Mouse (Mus musculus): Measurements from ENCODE around the gene Hist1h1d. TPM values are rescaled to one million over a fixed set of nuclear protein-coding genes. Genes with fewer than 3 reads are reported as not detected.
A peak's percentile ranks its signal among the peaks of the same experiment; 100 is the strongest.
"Not testable (repeated sequence)": the region's sequence is repeated elsewhere in the genome, so short reads cannot be mapped to it uniquely, and the experiment has no call there.

The Hist1h1d gene
- polyA plus RNA-seq, 1 experiment from 2014 or later, result 0.66 TPM

GRCm38 (mm10) chr13:23571504-23572217 is 18.6 kb downstream of the Hist1h1d start:
- not testable (repeated sequence) for H3K9me3 ChIP-seq (replicated peaks); H3K36me3 ChIP-seq; H3K27me3 ChIP-seq; ATAC-seq (replicated peaks; ENCODE audit: low FRiP score)
- WGBS, result under 1% methylated on average over 15 of the region's 34 CpGs
- peak overlapping the region; percentile 98 for H3K27ac ChIP-seq
- H3K4me2 ChIP-seq, result peak overlapping the region; percentile 68
- peak overlapping the region; percentile 63 for H3K9ac ChIP-seq
- H3K4me3 ChIP-seq (replicated peaks), result peak overlapping the region; percentile 53
- peaks cover 18% of the 10 kb centered on the region; the same call in 1 of the 2 replicates for H3K4me1 ChIP-seq

- Histone ChIP-seq H3K27ac (peak overlapping the region; percentile 98), H3K4me1 (peaks cover 26% of the 10 kb centered on the region), H3K36me3 (no peaks in the 10 kb centered on the region), H3K9ac (peak overlapping the region; percentile 63), H3K4me2 (peak overlapping the region; percentile 68), H3K27me3 (no peaks in the 10 kb centered on the region), H3K4me3 (replicated peaks) (peak overlapping the region; percentile 53), H3K9me3 (replicated peaks) (no peaks in the 10 kb centered on the region)
- 21% methylated on average over 2 of the region's 2 CpGs for WGBS
- ATAC-seq (replicated peaks; ENCODE audit: low FRiP score), result no peak
Observed at GRCm38 (mm10) chr13:23572218-23573033, 19.4 kb downstream of the Hist1h1d start.

GRCm38 (mm10) chr13:23573034-23573897 is 20.2 kb downstream of the Hist1h1d start:
- H3K27ac ChIP-seq, result peak overlapping the region; percentile 98
- not testable (repeated sequence) for H3K36me3 ChIP-seq; H3K27me3 ChIP-seq; H3K9me3 ChIP-seq (replicated peaks); ATAC-seq (replicated peaks; ENCODE audit: low FRiP score)
- H3K4me3 ChIP-seq (replicated peaks), result peak overlapping the region; percentile 53
- 7% methylated on average over 20 of the region's 20 CpGs for WGBS
- H3K9ac ChIP-seq, result peak overlapping the region; percentile 63
- peak overlapping the region; percentile 68 for H3K4me2 ChIP-seq
- peaks cover 26% of the 10 kb centered on the region for H3K4me1 ChIP-seq

GRCm38 (mm10) chr13:23573898-23574524 is 20.9 kb downstream of the Hist1h1d start, which contains the start of the genes Hist1h2bf and Hist1h2ad:
Hist1h2bf (minus strand) TSS chr13:23574196.
Hist1h2ad (plus strand) TSS chr13:23574381.
- not testable (repeated sequence) for H3K27me3 ChIP-seq; H3K36me3 ChIP-seq; H3K9me3 ChIP-seq (replicated peaks)
- H3K27ac ChIP-seq, result peak within 1 kb of the TSS; percentile 98
- WGBS, result under 1% methylated on average over 42 of the region's 42 CpGs
- peak within 1 kb of the TSS; percentile 68 for H3K4me2 ChIP-seq
- H3K4me1 ChIP-seq, result peaks cover 26% of the 10 kb centered on the region
- peak within 1 kb of the TSS; percentile 63 for H3K9ac ChIP-seq
- peak; percentile 93 for ATAC-seq (replicated peaks; ENCODE audit: low FRiP score)
- H3K4me3 ChIP-seq (replicated peaks), result peak within 1 kb of the TSS; percentile 53

GRCm38 (mm10) chr13:23574546-23575170 is 21.6 kb downstream of the Hist1h1d start:
- WGBS, result 0% methylated on average over 16 of the region's 39 CpGs

GRCm38 (mm10) chr13:23575271-23575851 is 22.3 kb downstream of the Hist1h1d start, which contains the start of gene Hist1h3d:
Hist1h3d (plus strand) TSS chr13:23575763.
- ATAC-seq (replicated peaks; ENCODE audit: low FRiP score), result peak; percentile 55
- H3K4me1 ChIP-seq, result peaks cover 19% of the 10 kb centered on the region
- no peaks in the 10 kb centered on the region for H3K9me3 ChIP-seq (replicated peaks)
- peak within 1 kb of the TSS; percentile 51 for H3K4me3 ChIP-seq (replicated peaks)
- H3K4me2 ChIP-seq, result peak within 1 kb of the TSS; percentile 68
- H3K36me3 ChIP-seq, result no peaks in the 10 kb centered on the region
- WGBS, result under 1% methylated on average over 18 of the region's 18 CpGs
- H3K27me3 ChIP-seq, result no peaks in the 10 kb centered on the region
- H3K27ac ChIP-seq, result peak within 1 kb of the TSS; percentile 93
- peak within 1 kb of the TSS; percentile 67 for H3K9ac ChIP-seq

More at GRCm38 (mm10) chr13:23574546-23575170, 21.6 kb downstream of the Hist1h1d start:
- not testable (repeated sequence) for ATAC-seq (replicated peaks; ENCODE audit: low FRiP score); H3K27me3 ChIP-seq; H3K36me3 ChIP-seq; H3K9me3 ChIP-seq (replicated peaks)
- H3K9ac ChIP-seq, result 0 out of 2 replicates have a peak overlapping the region, but pooled peaks have one; percentile 38
- peak overlapping the region; percentile 98 for H3K27ac ChIP-seq
- peak overlapping the region; percentile 68 for H3K4me2 ChIP-seq
- H3K4me1 ChIP-seq, result peaks cover 23% of the 10 kb centered on the region
- peak overlapping the region; percentile 51 for H3K4me3 ChIP-seq (replicated peaks)

- not testable (repeated sequence) for H3K27me3 ChIP-seq; ATAC-seq (replicated peaks; ENCODE audit: low FRiP score); H3K9me3 ChIP-seq (replicated peaks); H3K36me3 ChIP-seq
- 2% methylated on average over 11 of the region's 40 CpGs for WGBS
- peak overlapping the region; percentile 67 for H3K9ac ChIP-seq
- H3K27ac ChIP-seq, result peak overlapping the region; percentile 92
- H3K4me2 ChIP-seq, result peak overlapping the region; percentile 68
- H3K4me1 ChIP-seq, result peaks cover 19% of the 10 kb centered on the region
- H3K4me3 ChIP-seq (replicated peaks), result peak overlapping the region; percentile 51
Observed at GRCm38 (mm10) chr13:23575864-23576313, 22.8 kb downstream of the Hist1h1d start.

GRCm38 (mm10) chr13:23576351-23576881 is 23.4 kb downstream of the Hist1h1d start:
- Histone ChIP-seq H3K36me3 (no peaks in the 10 kb centered on the region), H3K27ac (peak overlapping the region; percentile 92), H3K9ac (peak overlapping the region; percentile 67), H3K4me1 (peaks cover 19% of the 10 kb centered on the region), H3K4me3 (replicated peaks) (peak overlapping the region; percentile 51), H3K4me2 (peak overlapping the region; percentile 68), H3K9me3 (replicated peaks) (no peaks in the 10 kb centered on the region), H3K27me3 (no peaks in the 10 kb centered on the region)
- ATAC-seq (replicated peaks; ENCODE audit: low FRiP score), result no peak
- 7% methylated on average over 7 of the region's 7 CpGs for WGBS

GRCm38 (mm10) chr13:23576906-23577639 is 24.0 kb downstream of the Hist1h1d start:
- no peaks in the 10 kb centered on the region for H3K9me3 ChIP-seq (replicated peaks)
- peak overlapping the region; percentile 68 for H3K4me2 ChIP-seq
- H3K27me3 ChIP-seq, result no peaks in the 10 kb centered on the region
- ATAC-seq (replicated peaks; ENCODE audit: low FRiP score), result no peak
- peak overlapping the region; percentile 51 for H3K4me3 ChIP-seq (replicated peaks)
- H3K4me1 ChIP-seq, result peaks cover 22% of the 10 kb centered on the region
- peak overlapping the region; percentile 67 for H3K9ac ChIP-seq
- no peaks in the 10 kb centered on the region for H3K36me3 ChIP-seq
- peak overlapping the region; percentile 92 for H3K27ac ChIP-seq
- WGBS, result 42% methylated on average over 6 of the region's 6 CpGs

GRCm38 (mm10) chr13:23577835-23578234 is 24.8 kb downstream of the Hist1h1d start:
- Histone ChIP-seq H3K4me3 (replicated peaks) (no peak overlapping the region), H3K36me3 (no peaks in the 10 kb centered on the region), H3K4me2 (no peak overlapping the region), H3K27ac (no peak overlapping the region), H3K9ac (no peak overlapping the region), H3K4me1 (peaks cover 25% of the 10 kb centered on the region), H3K27me3 (no peaks in the 10 kb centered on the region), H3K9me3 (replicated peaks) (no peaks in the 10 kb centered on the region)
- 94% methylated on average over 1 of the region's 1 CpGs for WGBS
- no peak for ATAC-seq (replicated peaks; ENCODE audit: low FRiP score)

Measured in kidney, embryonic 15.5 days (tissue).